Mouse (Mus musculus) C2C12 (cell line): ENCODE measurements at regions not wholly inside any gene's neighbourhood (a gene's known extent, or its start where the extent isn't known, plus 50 kb on each side); places are given as distances from the start of the nearest gene placed in this dataset.

Experiments
- H3K27me3 ChIP-seq: one replicate; pipeline ENCODE4 v1.6.1; 2011; ENCODE audit not compliant: control insufficient read depth, insufficient read depth, insufficient read length
- H3K36me3 ChIP-seq: one replicate; pipeline ENCODE4 v1.6.1; 2011; ENCODE audit not compliant: control insufficient read depth, insufficient read depth
- H3K4me3 ChIP-seq: one replicate; pipeline ENCODE4 v1.5.1; 2011; ENCODE audit warnings: mild to moderate bottlenecking, control low read depth; ENCODE audit not compliant: poor library complexity, insufficient read depth, severe bottlenecking
- H3K79me2 ChIP-seq: one replicate; pipeline ENCODE4 v1.6.1; 2011; ENCODE audit not compliant: control insufficient read depth, insufficient read depth
- H3K79me3 ChIP-seq: one replicate; pipeline ENCODE4 v1.6.1; 2011; ENCODE audit warnings: low read depth, control low read depth
- H3ac ChIP-seq: one replicate; pipeline ENCODE3; 2011; ENCODE audit warnings: low read depth; ENCODE audit not compliant: control insufficient read depth, insufficient read length
- CEBPB ChIP-seq: IDR thresholded peaks from one replicate; pipeline ENCODE4 v1.6.1; 2011; ENCODE audit warnings: low read depth, mild to moderate bottlenecking, control low read depth, moderate library complexity
- CTCF ChIP-seq: IDR thresholded peaks from one replicate; pipeline ENCODE4 v1.5.1; 2011; ENCODE audit not compliant: control insufficient read depth, insufficient read depth, insufficient read length
- FOSL1 ChIP-seq: IDR thresholded peaks from one replicate; pipeline ENCODE4 v1.8.0; 2011; ENCODE audit warnings: mild to moderate bottlenecking, low read length; ENCODE audit not compliant: poor library complexity, insufficient read depth, severe bottlenecking
- MAX ChIP-seq: IDR thresholded peaks from one replicate; pipeline ENCODE4 v1.6.1; 2011; ENCODE audit warnings: mild to moderate bottlenecking, control low read depth
- MYOD1 ChIP-seq: IDR thresholded peaks from one replicate; pipeline ENCODE4 v1.6.1; 2011; ENCODE audit warnings: low read depth; ENCODE audit not compliant: control insufficient read depth, insufficient read length
- MYOG ChIP-seq: IDR thresholded peaks from one replicate; pipeline ENCODE4 v1.6.1; 2011; ENCODE audit not compliant: control insufficient read depth, insufficient read length; ENCODE audit errors: extremely low read depth
- USF1 ChIP-seq: IDR thresholded peaks from one replicate; pipeline ENCODE4 v1.6.1; 2011; ENCODE audit warnings: low read depth, mild to moderate bottlenecking, control low read depth, moderate library complexity

DNA sequence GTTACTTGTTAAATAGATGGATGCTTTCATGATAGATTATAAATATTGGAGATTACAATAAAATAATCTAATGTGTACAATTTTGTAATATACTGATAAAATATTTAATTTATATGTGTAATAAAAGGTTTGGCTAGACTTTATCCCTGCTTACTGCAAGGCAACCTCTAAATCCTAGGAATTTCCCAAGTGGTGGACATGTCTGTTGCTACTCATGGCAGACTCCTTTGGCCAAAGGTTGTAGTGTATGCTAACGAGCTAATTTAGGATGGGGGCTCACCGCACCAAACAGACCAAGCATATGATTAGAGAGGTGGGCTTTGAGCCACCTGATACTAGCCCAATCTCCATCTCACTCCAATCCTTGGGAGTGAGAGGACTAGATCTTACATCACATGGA, 102.4 kb downstream of the Qpct start:
- H3K36me3 ChIP-seq, result no peaks in the 10 kb centered on the region

DNA sequence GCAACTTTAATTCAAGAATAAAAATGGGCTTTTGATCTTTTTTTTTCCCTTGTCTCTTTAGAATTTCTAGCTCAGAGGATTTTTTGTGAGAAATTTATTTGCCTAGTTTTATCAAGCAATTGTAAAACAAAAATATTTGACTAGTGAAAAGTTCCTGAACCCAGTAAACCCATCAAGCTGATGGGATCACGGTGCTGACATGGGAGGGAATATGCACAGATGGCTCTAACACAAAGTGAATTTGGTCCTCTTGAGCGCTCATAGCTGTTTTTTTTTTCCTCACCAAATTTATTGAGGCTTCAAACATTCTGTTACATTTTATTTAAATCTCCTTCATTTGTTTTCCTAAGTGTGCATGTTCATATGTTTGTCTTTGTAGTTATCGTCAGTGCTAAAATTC, 101.1 kb downstream of the Qpct start:
- no peaks in the 10 kb centered on the region for H3K79me2 ChIP-seq

More for the DNA sequence above, 102.4 kb downstream of the Qpct start:
- Histone ChIP-seq H3K4me3 (no peak overlapping the region), H3K27me3 (no peaks in the 10 kb centered on the region), H3ac (no peak overlapping the region), H3K79me3 (no peaks in the 10 kb centered on the region), H3K79me2 (no peaks in the 10 kb centered on the region)
- TF ChIP-seq FOSL1 (no peak), MYOD1 (no peak), CEBPB (no peak), CTCF (no peak), MAX (no peak), MYOG (no peak), USF1 (no peak)

DNA sequence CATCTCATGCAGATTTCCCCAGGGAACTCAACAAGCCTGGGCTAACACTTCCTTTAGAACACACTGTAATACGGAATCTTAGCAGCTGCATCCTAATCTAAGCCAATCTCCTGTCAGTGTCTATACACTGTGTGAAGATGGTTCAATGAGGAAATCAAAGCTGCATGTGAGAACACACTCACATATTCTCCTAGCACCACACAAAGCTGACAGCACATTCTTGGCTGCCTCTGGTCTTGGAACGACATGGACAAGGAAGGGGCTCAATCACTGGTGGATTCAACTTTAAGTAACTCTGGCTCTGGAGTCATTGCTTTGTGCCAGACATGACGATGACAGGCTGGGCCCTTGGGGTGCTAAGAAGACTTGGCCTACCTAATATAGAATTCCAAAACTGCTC, 96.2 kb downstream of the Qpct start:
- no peaks in the 10 kb centered on the region for H3K79me3 ChIP-seq
- no peaks in the 10 kb centered on the region for H3K27me3 ChIP-seq
- no peak overlapping the region for H3ac ChIP-seq
- no peaks in the 10 kb centered on the region for H3K36me3 ChIP-seq
- no peaks in the 10 kb centered on the region for H3K79me2 ChIP-seq
- TF ChIP-seq MYOD1, result no peak
- TF ChIP-seq FOSL1, result no peak
- no peak for TF ChIP-seq MAX
- no peak for TF ChIP-seq CEBPB
- TF ChIP-seq CTCF, result no peak
- TF ChIP-seq USF1, result no peak
- TF ChIP-seq MYOG, result no peak
- no peak overlapping the region for H3K4me3 ChIP-seq

More for the DNA sequence above, 101.1 kb downstream of the Qpct start:
- H3K79me3 ChIP-seq, result no peaks in the 10 kb centered on the region
- H3K4me3 ChIP-seq, result no peak overlapping the region
- H3K36me3 ChIP-seq, result no peaks in the 10 kb centered on the region
- no peaks in the 10 kb centered on the region for H3K27me3 ChIP-seq
- H3ac ChIP-seq, result no peak overlapping the region
- TF ChIP-seq CTCF (no peak), FOSL1 (no peak), USF1 (no peak), MAX (no peak), MYOD1 (no peak), CEBPB (no peak), MYOG (no peak)

DNA sequence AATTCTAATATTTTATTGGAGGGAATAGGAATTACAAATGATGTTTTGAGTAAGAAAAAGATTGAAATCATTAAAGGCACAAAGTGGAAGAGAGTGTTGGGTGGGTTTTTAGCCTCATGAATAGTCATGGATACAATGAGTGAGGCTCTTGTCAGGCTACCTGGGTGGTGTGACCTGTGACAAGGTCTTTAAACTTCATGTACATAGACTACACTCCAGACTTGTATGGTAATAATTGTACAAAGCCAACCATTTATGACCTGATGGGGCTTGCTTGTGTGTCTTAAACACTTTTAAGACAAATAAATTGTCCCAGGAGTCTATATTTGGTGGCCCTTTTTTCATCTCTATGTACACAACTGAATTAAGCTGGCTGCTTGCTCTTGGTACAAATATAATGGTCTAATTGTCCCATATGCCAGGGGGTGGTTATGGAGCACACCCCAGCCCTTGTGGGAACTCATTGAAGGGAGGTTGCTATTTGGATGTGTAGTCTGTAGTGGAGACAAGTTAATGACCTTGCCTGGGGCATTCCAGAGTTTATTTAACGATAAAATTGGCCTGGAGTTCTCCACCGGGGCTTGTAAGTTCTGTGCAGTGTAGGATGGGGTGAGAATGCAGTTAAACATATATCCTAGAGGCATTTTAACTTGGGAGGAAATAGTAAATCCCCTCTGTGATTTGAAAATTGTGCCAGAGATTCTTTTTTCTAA, 93.4 kb downstream of the Qpct start:
- H3K27me3 ChIP-seq, result no peaks in the 10 kb centered on the region
- H3K36me3 ChIP-seq, result no peaks in the 10 kb centered on the region
- no peak overlapping the region for H3ac ChIP-seq
- H3K79me2 ChIP-seq, result no peaks in the 10 kb centered on the region
- no peaks in the 10 kb centered on the region for H3K79me3 ChIP-seq
- TF ChIP-seq FOSL1, result no peak
- H3K4me3 ChIP-seq, result no peak overlapping the region

DNA sequence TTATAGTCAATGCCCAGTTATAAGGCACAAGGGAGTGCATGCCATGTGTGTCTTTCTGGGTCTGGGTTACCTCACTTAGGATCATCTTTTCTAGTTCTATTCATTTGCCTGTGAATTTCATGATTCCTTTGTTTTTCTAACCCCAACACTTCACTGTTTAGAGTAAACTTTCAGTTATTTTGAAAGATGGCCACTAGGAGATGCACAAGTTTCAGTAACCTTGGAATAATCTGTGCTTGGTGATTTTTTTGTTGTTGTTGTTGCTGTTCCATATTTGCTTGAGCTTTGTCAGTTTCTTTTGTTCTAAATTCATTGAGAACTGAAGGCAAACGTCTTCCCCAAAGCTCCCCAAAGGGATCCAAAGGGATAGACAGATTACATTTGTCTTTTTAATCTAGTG, 91.3 kb downstream of the Qpct start:
- no peak overlapping the region for H3ac ChIP-seq
- H3K79me2 ChIP-seq, result no peaks in the 10 kb centered on the region
- no peaks in the 10 kb centered on the region for H3K79me3 ChIP-seq
- no peaks in the 10 kb centered on the region for H3K27me3 ChIP-seq
- no peak overlapping the region for H3K4me3 ChIP-seq
- TF ChIP-seq FOSL1, result no peak
- no peak for TF ChIP-seq CEBPB
- H3K36me3 ChIP-seq, result no peaks in the 10 kb centered on the region
